Mouse (Mus musculus) heart, postnatal 14 days (tissue): ENCODE measurements around the gene Pcmtd2. TPM values are rescaled to one million over a fixed set of nuclear protein-coding genes. Genes with fewer than 3 reads are reported as not detected.
A peak's percentile ranks its signal among the peaks of the same experiment; 100 is the strongest.
"Not testable (repeated sequence)": the region's sequence is repeated elsewhere in the genome, so short reads cannot be mapped to it uniquely, and the experiment has no call there.

Experiments
- DNase-seq, 2 experiments: peaks; one replicate each; pipeline ENCODE4 v3.0.0; 2021 to 2022
- intact Hi-C: fragments of 180-260 bp; cut with DNase I; formaldehyde crosslinking; loops from one replicate; pipeline ENCODE4 v1.15.1; 2025
- long read RNA-seq, 2 experiments: library from polyadenylated mRNA; stranded (forward); transcript quantifications; one replicate each; pipeline ENCODE4 v2.0.0; 2021
- total RNA-seq, 2 experiments: library from RNA; stranded (reverse); gene quantifications; 2 replicates each; pipeline ENCODE4 v1.2.3; 2021

The Pcmtd2 gene
- 10 to 100 TPM; 43.4 to 61.5 TPM for total RNA-seq
- long read RNA-seq, experiment 1, transcript Pcmtd2-201 (7 exons, 3,569 nt): major isoform, 44 of 53 reads
- long read RNA-seq, experiment 1, partial matches to known transcripts: 2 of 53 reads
- long read RNA-seq, experiment 1, other reads (novel, unspliced or antisense): 7 of 53 reads
- long read RNA-seq, experiment 2, transcript Pcmtd2-201 (7 exons, 3,569 nt): major isoform, 35 of 53 reads
- long read RNA-seq, experiment 2, partial matches to known transcripts: 5 of 53 reads
- long read RNA-seq, experiment 2, other reads (novel, unspliced or antisense): 11 of 53 reads

DNA sequence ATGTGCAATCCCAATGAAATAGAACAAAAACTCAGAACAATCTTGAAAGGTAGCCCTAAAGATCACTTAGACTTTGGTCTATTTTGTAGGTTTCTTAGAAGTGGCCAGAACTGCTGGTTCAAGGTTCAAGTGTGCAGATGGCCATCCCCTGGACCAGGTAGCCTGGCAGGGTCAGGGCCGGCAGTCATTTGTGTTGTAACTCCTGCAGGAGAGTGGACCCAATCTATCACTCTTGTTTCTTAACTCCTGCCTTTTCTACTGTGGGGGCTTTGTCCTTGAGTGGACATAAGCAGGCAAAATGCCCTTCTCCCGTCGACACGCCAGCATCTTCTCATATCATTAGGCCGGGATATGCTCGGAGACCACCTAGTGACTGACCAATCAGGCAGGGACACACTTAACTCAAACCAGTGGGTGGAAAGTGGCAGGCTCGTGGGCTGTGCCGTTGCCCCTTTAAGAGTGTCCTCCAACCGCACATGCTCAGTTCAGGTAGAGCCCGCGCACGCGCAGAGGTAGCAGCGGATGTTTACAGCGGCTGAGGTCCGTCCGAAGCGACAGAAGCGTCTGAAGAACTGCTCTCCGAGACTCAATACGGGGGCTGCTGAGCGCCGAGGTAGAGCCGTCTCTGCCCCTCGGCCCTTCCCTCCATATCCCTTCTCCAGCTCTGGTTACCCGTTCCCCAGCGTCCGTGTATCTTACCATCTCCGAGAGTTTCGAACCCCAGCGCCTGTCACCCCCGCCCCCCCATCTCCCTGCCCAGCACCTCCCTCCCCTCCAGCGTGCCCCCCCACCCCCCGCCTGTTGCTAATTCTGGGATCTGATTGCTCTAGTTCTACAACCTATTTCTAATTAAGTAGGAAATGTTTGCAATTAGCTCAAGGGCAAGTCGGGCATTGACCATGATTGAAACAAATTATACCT is at the start of gene Pcmtd2:
Pcmtd2 (plus strand) TSS at position 483 of the 921 bp plus-strand sequence.
- intact Hi-C loops: no loop called here
- peak; percentile 92 to 94 for DNase-seq

DNA sequence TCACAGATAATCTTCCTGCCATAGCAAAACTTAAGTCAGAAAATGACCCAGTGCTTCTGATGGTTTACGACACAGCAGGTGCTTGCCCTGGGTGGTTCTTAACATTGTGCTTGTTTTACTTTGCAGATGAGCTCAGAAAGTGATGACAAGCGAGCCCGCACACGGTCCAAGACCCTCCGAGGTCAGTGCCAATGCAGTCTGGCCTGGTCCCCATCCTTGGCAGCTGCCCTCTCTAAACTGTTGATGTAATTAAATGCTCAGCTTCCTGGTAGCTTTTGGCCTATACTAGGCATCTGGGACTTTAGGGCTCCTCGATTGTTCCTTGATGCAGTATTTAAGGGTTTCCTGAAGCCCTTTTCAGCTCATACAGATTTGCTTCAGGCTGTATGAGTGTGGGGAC is 48.3 kb upstream of the Pcmtd2 start:
- intact Hi-C loops: no loop called here
- DNase-seq: no peak

DNA sequence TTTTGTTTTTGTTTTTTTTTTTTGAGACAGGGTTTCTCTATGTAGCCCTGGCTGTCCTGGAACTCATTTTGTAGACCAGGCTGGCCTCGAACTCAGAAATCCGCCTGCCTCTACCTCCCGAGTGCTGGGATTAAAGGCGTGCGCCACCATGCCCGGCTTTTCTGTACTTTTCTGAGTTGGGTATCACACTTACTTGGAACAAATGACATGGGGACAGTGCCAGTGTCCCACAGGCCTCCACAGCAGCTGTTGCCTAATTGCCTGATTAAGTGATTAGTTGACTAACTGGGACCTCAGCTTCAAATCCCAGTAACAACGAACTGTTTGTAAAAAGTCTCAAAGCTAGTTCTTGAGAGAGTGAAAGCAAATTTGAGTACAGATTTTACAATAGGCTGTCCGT is 44.5 kb upstream of the Pcmtd2 start:
- intact Hi-C loops, DNase-seq: not testable (repeated sequence)

DNA sequence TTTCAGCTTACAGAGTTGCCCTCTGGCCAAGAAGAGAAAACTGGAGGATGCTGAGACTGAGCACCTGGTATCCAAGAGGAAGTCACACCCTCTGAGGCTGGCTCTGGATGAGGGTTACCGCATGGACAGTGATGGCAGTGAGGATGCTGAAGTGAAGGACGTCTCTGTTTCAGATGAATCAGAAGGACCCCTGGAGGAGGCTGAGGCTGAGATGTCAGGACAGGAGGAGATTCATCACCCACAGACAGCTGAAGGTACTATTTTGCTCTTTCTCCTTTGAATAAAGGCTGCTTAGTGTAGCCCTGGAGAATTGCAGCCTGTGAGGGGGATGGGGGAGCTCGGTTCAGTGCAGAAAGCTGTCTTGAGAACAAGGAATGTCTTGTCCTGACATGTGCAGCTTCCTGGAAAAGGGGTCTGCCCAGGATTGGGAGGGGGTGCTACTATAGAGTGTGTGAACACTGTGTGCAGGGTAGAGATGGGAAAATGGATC is 42.0 kb upstream of the Pcmtd2 start:
- intact Hi-C loops: no loop called here
- no peak for DNase-seq

DNA sequence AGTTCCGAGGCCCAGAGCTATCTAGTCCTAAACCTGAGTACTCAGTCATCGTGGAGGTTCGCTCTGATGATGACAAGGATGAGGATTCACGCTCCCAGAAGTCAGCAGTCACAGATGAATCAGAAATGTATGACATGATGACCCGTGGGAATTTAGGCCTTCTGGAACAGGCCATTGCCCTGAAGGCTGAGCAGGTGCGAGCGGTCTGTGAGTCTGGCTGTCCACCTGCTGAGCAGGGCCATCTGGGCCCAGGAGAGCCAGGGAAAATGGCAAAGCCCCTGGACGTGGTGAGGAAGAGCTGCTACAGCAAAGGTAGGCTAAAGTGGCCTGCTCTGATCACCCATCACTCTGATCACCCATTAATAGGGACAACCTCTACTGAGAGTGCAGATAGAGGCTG is 40.0 kb upstream of the Pcmtd2 start:
- intact Hi-C loops: no loop called here
- DNase-seq: no peak

DNA sequence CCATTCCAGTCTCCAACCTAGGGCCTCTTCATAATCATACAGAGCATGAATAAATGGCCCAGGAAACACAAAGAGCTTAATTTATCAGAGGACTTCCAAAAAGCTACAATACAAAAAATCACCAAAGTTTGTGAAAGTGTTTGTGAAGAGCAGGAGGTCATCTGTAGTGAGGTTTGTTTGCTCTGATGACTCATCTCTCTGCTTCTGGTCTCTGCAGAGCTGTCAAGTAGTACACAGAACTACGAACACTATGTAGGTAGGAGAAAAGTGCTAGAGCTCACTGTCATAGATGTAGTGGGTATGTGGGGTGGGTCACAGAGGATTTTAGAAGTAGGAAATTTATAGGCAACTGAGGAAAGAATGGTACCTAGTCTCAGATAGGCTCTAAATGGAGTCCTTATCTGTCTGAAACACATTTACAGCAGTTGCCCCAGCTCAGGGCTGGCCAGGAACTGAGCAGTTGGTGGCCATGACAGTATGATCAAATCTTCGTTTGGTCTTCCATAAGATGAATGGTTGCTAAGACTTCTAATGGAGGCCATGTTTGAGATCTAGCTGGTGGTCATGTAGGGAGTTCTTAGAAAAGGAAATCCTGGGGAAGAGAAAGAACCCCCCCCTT is 8.5 kb upstream of the Pcmtd2 start:
- intact Hi-C loops: no loop called here

DNA sequence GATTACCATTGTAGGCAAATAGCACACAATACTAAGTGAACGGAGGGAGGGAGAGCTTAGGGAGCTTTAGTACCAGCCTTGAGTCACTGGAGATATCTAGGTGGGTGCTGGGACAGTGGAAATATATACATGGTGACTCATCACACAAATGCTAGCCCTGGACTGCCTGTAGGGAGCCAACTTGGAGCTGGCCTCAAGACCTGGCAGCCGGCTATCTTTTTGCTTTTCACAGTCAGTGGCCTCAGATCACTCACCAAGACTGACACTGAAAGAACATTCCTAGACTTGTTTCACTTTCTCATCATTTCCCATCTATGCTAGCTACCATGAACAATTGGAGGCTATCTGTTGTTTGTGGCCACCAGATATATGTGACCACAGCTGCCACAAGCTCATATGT is 4.9 kb upstream of the Pcmtd2 start:
- intact Hi-C loops: no loop called here
- DNase-seq: no peak

More for the DNA sequence above, 8.5 kb upstream of the Pcmtd2 start:
- no peak for DNase-seq

DNA sequence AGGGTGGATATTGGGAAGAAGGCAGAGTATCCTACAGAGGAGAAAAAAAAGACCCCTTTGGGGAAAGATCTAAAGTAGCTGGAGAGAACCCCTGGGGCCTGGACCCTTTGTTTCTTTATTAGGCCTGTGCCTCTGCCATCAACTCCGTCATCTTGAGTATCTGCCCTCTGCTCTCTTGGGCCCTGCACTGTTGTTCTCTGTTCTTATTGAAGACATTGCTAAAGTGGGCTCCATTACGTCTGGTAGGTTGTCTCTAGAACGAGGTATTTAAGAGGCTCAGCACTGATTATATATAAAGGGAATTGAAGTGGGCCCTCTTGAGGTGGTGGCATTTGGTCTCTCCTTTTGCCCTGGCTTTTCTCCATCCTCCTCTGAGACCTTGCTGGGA is 633 bp downstream of the Pcmtd2 start:
- intact Hi-C loops: no loop called here
- DNase-seq: peak in 1 of 2 experiments; percentile 13

DNA sequence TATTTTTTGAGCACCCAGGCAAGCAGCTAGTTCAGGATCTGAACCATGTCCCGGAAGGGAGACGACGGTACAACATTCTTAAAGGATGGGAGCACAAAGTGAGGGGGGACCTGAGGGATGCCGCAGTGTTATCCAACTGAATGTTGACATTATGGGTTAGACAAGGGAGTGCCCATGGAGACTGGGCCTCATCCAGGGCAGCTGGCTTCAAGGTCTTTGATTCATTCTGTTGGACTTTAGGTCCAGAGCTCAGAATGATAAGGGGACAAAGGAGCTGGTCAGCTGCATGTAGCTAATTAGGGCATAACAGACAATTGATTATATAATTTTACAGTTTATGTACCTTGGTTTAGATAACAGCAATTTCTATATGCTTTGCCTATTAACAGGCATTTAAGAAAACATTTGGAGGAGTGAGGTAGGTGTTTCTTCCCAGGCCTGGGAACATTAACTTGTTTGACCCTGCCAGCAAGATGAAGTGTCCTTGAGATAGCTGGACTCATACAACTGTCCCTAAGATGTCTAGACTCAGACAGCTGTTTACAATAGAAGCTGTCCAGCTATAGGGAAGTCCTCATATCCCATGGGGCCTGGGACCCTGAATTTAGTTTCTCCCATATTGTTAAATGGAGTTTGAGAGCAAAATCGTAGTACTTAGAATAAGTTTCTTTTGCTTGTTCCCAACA is 8.2 kb downstream of the Pcmtd2 start:
- intact Hi-C loops: no loop called here
- DNase-seq: no peak

DNA sequence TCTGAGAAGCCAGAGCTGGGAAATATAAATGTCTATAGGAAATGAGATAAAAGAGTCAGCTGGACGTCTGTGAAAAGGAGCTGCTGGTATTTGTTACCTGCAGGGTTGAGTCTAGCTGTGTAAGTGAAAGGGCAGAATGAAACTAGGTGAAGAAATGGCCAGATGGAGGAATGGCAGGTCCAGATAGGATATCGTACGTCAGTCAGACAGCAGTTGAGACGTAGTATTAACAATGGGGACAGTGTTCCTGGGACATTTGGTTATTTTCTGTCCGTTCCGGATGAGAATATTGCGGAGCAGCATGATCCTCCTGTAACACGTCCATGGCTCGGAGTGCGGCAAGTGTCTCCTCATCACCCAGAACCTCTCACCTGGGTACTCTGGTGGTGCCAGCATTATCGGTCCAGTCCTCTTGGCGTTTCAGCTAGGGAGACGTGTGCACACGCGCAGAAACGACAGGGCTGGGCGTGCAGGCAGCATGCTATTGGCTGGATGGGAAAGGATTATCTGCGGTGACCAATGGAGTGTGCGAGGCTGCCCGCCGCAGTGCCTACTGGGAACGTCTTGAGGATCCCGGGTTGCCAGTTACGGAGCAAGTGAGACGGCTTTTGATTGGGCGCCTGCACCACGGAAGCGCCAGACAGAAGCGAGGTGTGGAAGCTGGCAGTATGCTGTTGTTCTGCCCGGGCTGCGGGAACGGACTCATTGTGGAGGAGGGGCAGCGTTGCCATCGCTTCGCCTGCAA is 26.3 kb downstream of the Pcmtd2 start, which contains the start of gene Polr3k:
Polr3k (plus strand) TSS at position 547 of the 745 bp plus-strand sequence.
- DNase-seq: peak; percentile 87 to 88
- intact Hi-C loops: no loop called here

DNA sequence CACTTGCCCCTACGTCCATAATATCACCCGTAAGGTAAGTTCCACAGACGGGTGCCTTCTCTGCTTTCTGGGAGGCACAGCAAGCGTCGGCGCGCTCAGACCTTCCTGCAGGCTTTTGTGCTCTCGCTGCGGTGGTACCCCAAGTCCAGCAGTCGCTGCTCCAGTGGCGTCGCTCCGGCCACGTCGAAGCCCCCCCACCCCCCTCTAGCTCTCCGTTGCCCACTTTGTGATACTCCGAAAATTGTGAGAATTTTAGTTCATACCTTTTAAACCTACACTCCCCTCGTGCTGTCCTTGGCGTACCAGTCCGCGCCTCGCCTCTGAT is 26.8 kb downstream of the Pcmtd2 start:
- intact Hi-C loops: no loop called here
- DNase-seq: no peak

DNA sequence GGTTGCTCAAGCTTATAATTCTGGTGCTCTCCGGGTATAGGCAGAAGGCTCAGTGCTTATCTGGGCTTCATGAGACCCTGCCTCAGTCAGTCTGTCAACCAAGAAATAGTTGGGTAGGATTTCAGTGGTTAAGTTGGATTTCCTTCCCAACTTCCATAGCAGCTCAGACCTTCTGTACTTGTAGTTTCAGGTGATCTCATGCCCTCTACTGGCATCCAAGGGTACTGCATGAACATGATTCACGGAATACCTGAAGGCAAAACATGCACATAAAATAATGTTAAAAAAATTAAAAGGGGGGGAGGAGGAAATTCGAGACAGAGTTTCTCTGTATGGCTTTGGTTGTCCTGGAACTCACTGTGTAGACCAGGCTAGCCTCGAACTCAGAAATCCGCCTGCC is 29.3 kb downstream of the Pcmtd2 start:
- intact Hi-C loops: no loop called here
- DNase-seq: peak; percentile 66 to 77

DNA sequence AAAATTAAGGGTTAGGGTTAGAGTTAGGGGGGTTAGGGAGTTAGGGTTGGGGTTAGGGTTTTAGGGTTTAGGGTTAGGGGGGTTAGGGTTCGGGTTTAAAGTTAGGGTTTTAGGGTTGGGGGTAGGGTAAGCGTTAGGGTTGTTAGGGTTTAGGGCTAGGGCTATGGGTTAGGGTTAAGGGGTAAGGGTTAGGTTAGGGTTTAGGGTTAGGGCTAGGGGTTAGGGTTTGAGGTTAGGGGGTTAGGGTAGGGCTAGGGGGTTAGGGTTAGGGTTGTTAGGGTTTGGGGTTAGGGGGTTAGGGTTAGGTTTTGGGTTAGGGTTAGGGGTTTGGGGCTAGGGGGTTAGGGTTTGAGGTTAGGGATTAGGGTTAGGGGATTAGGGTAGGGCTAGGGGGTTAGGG is 33.4 kb downstream of the Pcmtd2 start:
- intact Hi-C loops: no loop called here
- DNase-seq: no peak

DNA sequence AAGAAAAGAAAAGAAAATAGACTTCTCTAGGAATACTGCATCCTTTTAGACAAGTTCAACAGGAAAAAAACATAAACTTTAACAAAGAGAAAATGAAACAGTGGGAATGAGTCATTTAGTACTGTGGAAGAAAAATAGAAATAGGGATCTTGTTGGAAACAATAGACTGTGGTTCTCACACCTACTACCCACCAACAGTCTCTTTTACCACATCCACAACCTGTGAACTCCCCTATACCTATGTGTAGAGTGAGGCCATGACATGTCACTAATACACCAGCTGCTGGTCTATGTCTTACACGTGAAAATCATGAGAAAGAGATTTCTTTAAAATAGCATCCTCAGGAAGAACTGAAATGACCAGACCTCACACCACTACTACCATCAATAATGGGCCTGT is 41.2 kb downstream of the Pcmtd2 start:
- intact Hi-C loops: no loop called here
- no peak for DNase-seq

DNA sequence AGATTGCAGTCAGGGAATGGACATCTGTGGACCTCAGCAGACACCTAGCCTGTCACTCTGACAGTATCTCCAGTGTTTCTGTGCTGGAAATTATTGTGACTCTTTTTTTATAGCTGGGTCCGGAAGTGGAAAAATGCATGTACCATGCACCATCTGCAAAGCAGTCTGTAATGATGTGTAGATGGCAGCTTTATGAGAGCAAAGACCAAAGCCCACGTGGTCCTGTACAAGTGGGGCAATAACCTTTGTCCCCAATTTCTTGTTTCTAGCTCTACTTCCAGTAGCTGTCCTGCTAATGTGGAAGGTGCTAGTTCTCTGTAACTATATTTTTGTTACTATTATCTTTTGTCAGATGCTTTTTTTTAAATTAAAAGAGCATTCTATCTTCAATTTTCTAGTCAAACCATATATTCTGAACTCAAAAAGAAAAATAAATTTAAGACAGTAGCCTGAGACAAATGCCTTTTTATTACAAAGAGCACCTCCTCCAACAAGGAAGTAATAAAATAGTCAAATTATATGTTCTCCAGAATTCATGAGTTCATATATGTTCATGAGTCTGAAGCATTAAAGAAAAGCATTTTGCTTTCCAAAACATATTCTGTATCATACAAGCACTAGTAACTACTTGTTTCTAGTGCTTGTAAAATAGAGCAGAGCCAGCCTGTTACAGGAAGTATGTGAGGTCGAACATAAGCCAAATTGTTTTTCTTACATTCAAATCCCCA is 45.5 kb downstream of the Pcmtd2 start:
- intact Hi-C loops: no loop called here
- DNase-seq: no peak
